Mouse (Mus musculus) lung, embryonic 15.5 days (tissue): ENCODE data around the gene Alox15. TPM values are rescaled to one million over a fixed set of nuclear protein-coding genes. Genes with fewer than 3 reads are reported as not detected.
"Not testable (repeated sequence)": the region's sequence is repeated elsewhere in the genome, so short reads cannot be mapped to it uniquely, and the experiment has no call there.

Source experiments
- ATAC-seq: fragments of 200-750 bp; cut with Nextera tagmentation; 2 replicates; pipeline ENCODE4 v1.8.0; 2017; ENCODE audit warnings: moderate number of reproducible peaks, borderline replicate concordance; ENCODE audit not compliant: low FRiP score, low TSS enrichment; ENCODE audit errors: extremely low read depth
- H3K27ac ChIP-seq: fragments of 300-500 bp; sonication (generic); 2 replicates; pipeline ENCODE4 v1.5.1; 2015; ENCODE audit warnings: moderate library complexity, mild to moderate bottlenecking, inconsistent platforms
- H3K27me3 ChIP-seq: fragments of 300-500 bp; sonication (generic); 2 replicates; pipeline ENCODE4 v1.6.1; 2015; ENCODE audit warnings: inconsistent platforms
- H3K36me3 ChIP-seq: fragments of 300-500 bp; sonication (generic); 2 replicates; pipeline ENCODE4 v1.6.1; 2015; ENCODE audit warnings: inconsistent platforms
- H3K4me1 ChIP-seq: fragments of 300-500 bp; sonication (generic); 2 replicates; pipeline ENCODE4 v1.6.1; 2015; ENCODE audit warnings: inconsistent platforms
- H3K4me2 ChIP-seq: fragments of 300-500 bp; sonication (generic); 2 replicates; pipeline ENCODE4 v1.6.1; 2015; ENCODE audit warnings: inconsistent platforms, mild to moderate bottlenecking, moderate library complexity
- H3K4me3 ChIP-seq: fragments of 300-500 bp; sonication (generic); 2 replicates; pipeline ENCODE4 v1.5.1; 2015; ENCODE audit warnings: mild to moderate bottlenecking, inconsistent platforms
- H3K9ac ChIP-seq: fragments of 300-500 bp; sonication (generic); 2 replicates; pipeline ENCODE4 v1.6.1; 2015; ENCODE audit warnings: inconsistent platforms
- H3K9me3 ChIP-seq: fragments of 300-500 bp; sonication (generic); 2 replicates; pipeline ENCODE4 v1.6.1; 2016; ENCODE audit warnings: inconsistent platforms
- WGBS: fragments of 180-500 bp; shearing (Covaris S2); methylation state at CpG from one replicate; pipeline ENCODE4 v1.1.7; 2015; 5-methylcytosine and 5-hydroxymethylcytosine counted together
- polyA plus RNA-seq: library from polyadenylated mRNA; unstranded; fragments of >200 nt; fragmentation: Nextera tagmentation; extraction: Ambion mirVana; gene quantifications from 2 replicates; pipeline ENCODE4 v1.2.1, GENCODE M21; 2015

The Alox15 gene
- 0.45 and 0.93 TPM in 2 replicates for polyA plus RNA-seq

GRCm38 (mm10) chr11:70351868-70352267 is at the start of gene Alox15:
TSS of gene Alox15 (minus strand) at chr11:70352031.
- peak within 1 kb of the TSS; percentile 20 for H3K4me3 ChIP-seq
- no peak within 1 kb of the TSS for H3K9ac ChIP-seq
- H3K36me3 ChIP-seq: no peaks in the 10 kb centered on the region
- H3K9me3 ChIP-seq: no peaks in the 10 kb centered on the region
- no peak within 1 kb of the TSS for H3K27ac ChIP-seq
- ATAC-seq: no peak
- peak within 1 kb of the TSS; percentile 49 for H3K4me2 ChIP-seq
- 1% methylated on average over 19 of the region's 19 CpGs for WGBS
- 0 out of 2 replicates have a peak, but pooled peaks cover 7% of the 10 kb centered on the region for H3K4me1 ChIP-seq
- H3K27me3 ChIP-seq: peaks cover 59% of the 10 kb centered on the region

- no peak overlapping the region for H3K4me2 ChIP-seq
- H3K27me3 ChIP-seq: no peaks in the 10 kb centered on the region
- no peak overlapping the region for H3K27ac ChIP-seq
- WGBS: 74% methylated on average over 5 of the region's 5 CpGs
- no peaks in the 10 kb centered on the region for H3K4me1 ChIP-seq
- no peak overlapping the region for H3K9ac ChIP-seq
- no peak overlapping the region for H3K4me3 ChIP-seq
- no peak for ATAC-seq
- no peaks in the 10 kb centered on the region for H3K9me3 ChIP-seq
- H3K36me3 ChIP-seq: peaks cover 22% of the 10 kb centered on the region
Observed at GRCm38 (mm10) chr11:70389421-70389820, 37.6 kb upstream of the Alox15 start.

DNA sequence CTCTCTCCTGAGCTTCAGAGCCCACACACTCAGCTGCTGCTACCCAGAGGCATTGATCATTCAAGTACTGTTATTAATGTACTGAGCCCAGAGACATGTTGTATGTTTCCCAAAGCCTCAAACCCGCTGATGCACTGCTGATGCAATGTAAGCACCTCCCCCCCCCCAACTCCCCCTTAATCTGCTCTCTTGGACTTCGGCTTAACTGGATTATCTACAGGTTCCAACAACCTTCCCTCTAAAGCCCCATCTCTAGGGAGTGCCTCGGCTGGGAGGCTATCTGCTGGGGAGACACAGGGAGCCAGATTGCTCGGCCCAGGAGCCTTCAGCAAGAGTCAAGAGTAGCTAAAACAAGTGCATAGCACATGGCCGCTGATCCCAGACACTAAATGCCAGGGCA is 35.6 kb upstream of the Alox15 start:
- H3K9me3 ChIP-seq: no peaks in the 10 kb centered on the region
- ATAC-seq: no peak
- H3K9ac ChIP-seq: no peak overlapping the region
- no peaks in the 10 kb centered on the region for H3K27me3 ChIP-seq
- no peak overlapping the region for H3K27ac ChIP-seq
- H3K4me2 ChIP-seq: no peak overlapping the region
- no peak overlapping the region for H3K4me3 ChIP-seq
- H3K4me1 ChIP-seq: no peaks in the 10 kb centered on the region
- peaks cover 5% of the 10 kb centered on the region for H3K36me3 ChIP-seq
- WGBS: 84% methylated on average over 5 of the region's 5 CpGs

GRCm38 (mm10) chr11:70384136-70384535 is 32.3 kb upstream of the Alox15 start:
- no peak for ATAC-seq
- Histone ChIP-seq H3K4me3 (no peak overlapping the region), H3K9me3 (no peaks in the 10 kb centered on the region), H3K9ac (no peak overlapping the region), H3K27ac (no peak overlapping the region), H3K36me3 (no peaks in the 10 kb centered on the region), H3K4me1 (no peaks in the 10 kb centered on the region), H3K4me2 (no peak overlapping the region), H3K27me3 (no peaks in the 10 kb centered on the region)
- WGBS: 81% methylated on average over 3 of the region's 3 CpGs

DNA sequence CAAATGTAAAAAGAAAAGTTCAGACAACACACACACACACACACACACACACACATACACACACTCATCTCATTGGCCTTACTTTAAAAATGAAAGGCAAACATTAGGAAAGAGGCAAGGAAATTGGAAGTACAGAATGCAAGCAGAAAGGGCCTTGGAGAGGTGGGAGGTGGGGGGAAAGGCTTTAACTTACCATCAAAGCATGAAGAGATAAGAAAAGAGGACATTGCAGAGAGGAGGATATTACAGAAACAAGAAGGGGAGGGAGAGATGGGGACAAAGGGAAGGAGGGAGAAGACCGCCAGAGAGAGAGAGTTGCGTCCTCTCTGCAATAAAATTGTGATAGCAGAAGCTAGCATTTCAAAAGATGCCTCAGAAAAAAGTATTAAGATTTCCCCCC is 29.5 kb upstream of the Alox15 start:
- H3K27me3 ChIP-seq: no peaks in the 10 kb centered on the region
- WGBS: 72% methylated on average over 2 of the region's 2 CpGs
- H3K4me2 ChIP-seq: no peak overlapping the region
- no peak overlapping the region for H3K4me3 ChIP-seq
- no peaks in the 10 kb centered on the region for H3K36me3 ChIP-seq
- H3K4me1 ChIP-seq: no peaks in the 10 kb centered on the region
- ATAC-seq: no peak
- no peaks in the 10 kb centered on the region for H3K9me3 ChIP-seq
- no peak overlapping the region for H3K9ac ChIP-seq
- H3K27ac ChIP-seq: no peak overlapping the region

- Histone ChIP-seq H3K4me3 (no peak overlapping the region), H3K9me3 (no peaks in the 10 kb centered on the region), H3K4me1 (no peaks in the 10 kb centered on the region), H3K27me3 (no peaks in the 10 kb centered on the region), H3K36me3 (no peaks in the 10 kb centered on the region), H3K9ac (no peak overlapping the region), H3K27ac (no peak overlapping the region), H3K4me2 (no peak overlapping the region)
- ATAC-seq: no peak
- 54% methylated on average over 1 of the region's 1 CpGs for WGBS
Observed at GRCm38 (mm10) chr11:70380478-70381005, 28.7 kb upstream of the Alox15 start.

GRCm38 (mm10) chr11:70376054-70376453 is 24.2 kb upstream of the Alox15 start:
- no peaks in the 10 kb centered on the region for H3K4me1 ChIP-seq
- H3K27me3 ChIP-seq: peaks cover 4% of the 10 kb centered on the region; the same call in 1 of the 2 replicates
- WGBS: 74% methylated on average over 6 of the region's 6 CpGs
- H3K4me3 ChIP-seq: no peak overlapping the region
- no peak overlapping the region for H3K9ac ChIP-seq
- H3K4me2 ChIP-seq: no peak overlapping the region
- no peaks in the 10 kb centered on the region for H3K9me3 ChIP-seq
- H3K27ac ChIP-seq: no peak overlapping the region
- no peaks in the 10 kb centered on the region for H3K36me3 ChIP-seq
- no peak for ATAC-seq

DNA sequence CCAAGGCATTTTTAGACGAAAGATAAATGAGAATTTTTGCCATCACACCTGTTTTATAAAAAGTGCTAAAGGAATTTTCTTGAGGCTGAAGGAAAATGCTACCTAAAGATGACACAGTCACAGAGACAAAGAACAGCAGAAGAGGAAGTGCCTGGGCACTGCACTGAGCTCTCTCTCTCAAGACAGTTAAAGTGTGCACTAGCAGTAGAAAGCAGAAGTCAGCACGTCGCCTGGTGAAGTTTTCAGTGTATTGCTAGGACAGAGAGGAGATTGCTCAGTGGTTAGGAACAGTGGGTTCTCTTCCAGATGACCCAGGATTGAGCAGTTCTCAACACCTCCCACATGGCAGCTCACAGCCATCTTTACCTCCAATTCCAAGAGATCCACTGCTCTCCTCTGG is 22.5 kb upstream of the Alox15 start:
- H3K27me3 ChIP-seq: peaks cover 4% of the 10 kb centered on the region; the same call in 1 of the 2 replicates
- no peaks in the 10 kb centered on the region for H3K36me3 ChIP-seq
- ATAC-seq: no peak
- no peak overlapping the region for H3K4me3 ChIP-seq
- WGBS: 72% methylated on average over 3 of the region's 3 CpGs
- H3K27ac ChIP-seq: no peak overlapping the region
- no peaks in the 10 kb centered on the region for H3K4me1 ChIP-seq
- H3K9me3 ChIP-seq: no peaks in the 10 kb centered on the region
- H3K9ac ChIP-seq: no peak overlapping the region
- H3K4me2 ChIP-seq: no peak overlapping the region

GRCm38 (mm10) chr11:70372849-70373557 is 21.2 kb upstream of the Alox15 start:
- Histone ChIP-seq H3K9me3 (no peaks in the 10 kb centered on the region), H3K4me3 (no peak overlapping the region), H3K4me2 (no peak overlapping the region), H3K4me1 (no peaks in the 10 kb centered on the region), H3K9ac (no peak overlapping the region), H3K27me3 (peaks cover 4% of the 10 kb centered on the region; the same call in 1 of the 2 replicates), H3K36me3 (no peaks in the 10 kb centered on the region), H3K27ac (no peak overlapping the region)
- 63% methylated on average over 7 of the region's 7 CpGs for WGBS
- no peak for ATAC-seq

GRCm38 (mm10) chr11:70372396-70372795 is 20.6 kb upstream of the Alox15 start:
- H3K36me3 ChIP-seq: no peaks in the 10 kb centered on the region
- H3K27me3 ChIP-seq: peaks cover 4% of the 10 kb centered on the region; the same call in 1 of the 2 replicates
- H3K9me3 ChIP-seq: no peaks in the 10 kb centered on the region
- H3K4me2 ChIP-seq: no peak overlapping the region
- no peaks in the 10 kb centered on the region for H3K4me1 ChIP-seq
- H3K27ac ChIP-seq: no peak overlapping the region
- no peak for ATAC-seq
- no peak overlapping the region for H3K9ac ChIP-seq
- no peak overlapping the region for H3K4me3 ChIP-seq

GRCm38 (mm10) chr11:70368626-70369025 is 16.8 kb upstream of the Alox15 start:
- H3K4me3 ChIP-seq, H3K36me3 ChIP-seq, H3K4me1 ChIP-seq, H3K4me2 ChIP-seq, ATAC-seq, H3K27me3 ChIP-seq, H3K9ac ChIP-seq, H3K9me3 ChIP-seq, H3K27ac ChIP-seq: not testable (repeated sequence)
- 69% methylated on average over 2 of the region's 2 CpGs for WGBS

- not testable (repeated sequence) for ATAC-seq, H3K27ac ChIP-seq
- WGBS: 80% methylated on average over 6 of the region's 6 CpGs
Observed at GRCm38 (mm10) chr11:70367701-70368100, 15.9 kb upstream of the Alox15 start.

More at GRCm38 (mm10) chr11:70367701-70368100, 15.9 kb upstream of the Alox15 start:
- H3K9ac ChIP-seq, H3K27me3 ChIP-seq, H3K4me1 ChIP-seq, H3K4me3 ChIP-seq, H3K36me3 ChIP-seq, H3K4me2 ChIP-seq, H3K9me3 ChIP-seq: not testable (repeated sequence)
